Mouse (Mus musculus) gastrocnemius, postnatal 10 days (tissue): ENCODE data around the gene Cdca5. TPM values are rescaled to one million over a fixed set of nuclear protein-coding genes. Genes with fewer than 3 reads are reported as not detected.

Source experiments
- DNase-seq: peaks from one replicate; pipeline ENCODE4 v3.0.0; 2021; ENCODE audit warnings: mixed read lengths
- total RNA-seq, 2 experiments: library from RNA; stranded (reverse); gene quantifications; 2 replicates each; pipeline ENCODE4 v1.2.3; 2021

The Cdca5 gene
- total RNA-seq, 2 experiments from 2014 or later, result 3.5 to 4.1 TPM

DNA sequence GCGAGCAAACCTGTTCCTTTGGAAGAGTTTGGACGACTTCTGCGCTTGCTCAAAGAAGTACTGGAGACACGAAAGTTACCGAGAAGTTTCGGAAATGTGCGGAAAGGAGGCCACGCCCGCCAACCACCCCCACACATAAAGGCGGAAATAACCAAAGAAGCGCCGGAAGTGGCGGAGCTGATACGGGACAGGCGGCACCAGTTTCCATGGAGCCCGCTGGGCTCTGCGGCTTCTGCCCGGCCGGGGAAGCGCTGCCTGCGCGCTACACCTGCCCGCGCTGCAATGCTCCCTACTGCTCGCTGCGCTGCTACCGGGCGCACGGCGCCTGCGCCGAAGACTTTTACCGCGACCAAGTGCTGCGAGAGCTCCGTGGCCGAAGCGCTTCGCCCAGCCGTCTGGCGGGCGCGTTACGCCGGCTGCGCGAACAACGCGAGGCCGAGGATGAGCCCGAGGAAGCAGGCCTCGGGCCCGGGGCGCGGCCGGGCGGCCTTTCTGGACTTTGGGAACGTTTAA lies 23.7 kb upstream of the Cdca5 start, which contains the start of gene Znhit2:
Znhit2 (plus strand) TSS at position 172 of the 513 bp plus-strand sequence.
- peak; percentile 88 for DNase-seq

DNA sequence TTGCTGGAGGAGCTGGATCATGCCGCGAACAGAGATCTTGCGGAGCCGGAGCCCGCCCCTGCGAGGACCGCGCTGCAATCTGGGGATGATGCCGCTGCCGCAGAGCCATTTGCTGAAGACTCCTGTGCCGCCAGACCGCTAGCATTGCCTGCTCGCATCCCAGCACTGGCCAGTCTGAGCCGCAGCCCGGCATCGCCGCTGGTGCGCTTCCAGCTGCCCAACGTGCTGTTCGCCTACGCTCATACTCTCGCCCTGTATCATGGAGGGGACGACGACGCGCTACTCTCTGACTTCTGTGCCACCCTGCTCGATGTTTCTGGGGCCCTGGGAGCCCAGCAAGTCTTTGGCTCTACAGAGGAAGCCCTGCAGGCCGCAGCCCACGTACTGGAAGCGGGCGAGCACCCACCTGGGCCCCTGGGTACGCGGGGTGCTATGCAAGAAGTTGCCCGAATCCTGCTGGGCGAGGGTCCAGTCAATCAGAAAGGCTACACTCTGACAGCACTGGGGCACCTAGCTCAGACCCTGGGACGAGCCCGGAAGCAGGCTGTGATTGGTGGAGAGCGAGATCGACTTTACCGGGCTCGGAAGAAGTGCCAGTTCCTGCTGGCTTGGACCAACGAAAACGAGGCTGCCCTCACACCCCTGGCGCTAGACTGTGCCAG lies 23.0 kb upstream of the Cdca5 start:
- peak; percentile 29 for DNase-seq

DNA sequence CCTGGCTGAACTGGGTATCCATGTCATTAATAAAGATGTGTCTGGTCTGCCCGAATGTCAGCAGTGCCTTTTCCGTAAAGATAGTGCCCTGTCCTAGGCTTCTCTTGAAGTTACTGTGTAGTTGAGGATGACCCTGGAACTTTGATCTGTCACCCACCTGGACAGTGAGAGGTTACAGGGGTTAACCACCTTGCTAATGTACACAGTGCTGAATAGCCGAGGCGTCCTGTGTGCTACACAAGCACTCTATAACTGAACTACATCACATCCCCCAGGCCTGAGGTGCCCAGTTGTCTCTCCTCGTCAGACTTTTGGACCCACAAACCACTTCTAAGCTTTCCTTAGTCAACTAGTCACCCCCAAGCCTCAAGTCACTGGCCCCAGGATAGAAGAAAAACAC lies 22.4 kb upstream of the Cdca5 start:
- no peak for DNase-seq

GRCm38 (mm10) chr19:6063081-6063480 lies 21.7 kb upstream of the Cdca5 start:
- DNase-seq, result no peak

- no peak for DNase-seq
Measured at GRCm38 (mm10) chr19:6066571-6066970, 18.2 kb upstream of the Cdca5 start.

- peak; percentile 84 for DNase-seq
Measured at GRCm38 (mm10) chr19:6067011-6067723, 17.6 kb upstream of the Cdca5 start.

DNA sequence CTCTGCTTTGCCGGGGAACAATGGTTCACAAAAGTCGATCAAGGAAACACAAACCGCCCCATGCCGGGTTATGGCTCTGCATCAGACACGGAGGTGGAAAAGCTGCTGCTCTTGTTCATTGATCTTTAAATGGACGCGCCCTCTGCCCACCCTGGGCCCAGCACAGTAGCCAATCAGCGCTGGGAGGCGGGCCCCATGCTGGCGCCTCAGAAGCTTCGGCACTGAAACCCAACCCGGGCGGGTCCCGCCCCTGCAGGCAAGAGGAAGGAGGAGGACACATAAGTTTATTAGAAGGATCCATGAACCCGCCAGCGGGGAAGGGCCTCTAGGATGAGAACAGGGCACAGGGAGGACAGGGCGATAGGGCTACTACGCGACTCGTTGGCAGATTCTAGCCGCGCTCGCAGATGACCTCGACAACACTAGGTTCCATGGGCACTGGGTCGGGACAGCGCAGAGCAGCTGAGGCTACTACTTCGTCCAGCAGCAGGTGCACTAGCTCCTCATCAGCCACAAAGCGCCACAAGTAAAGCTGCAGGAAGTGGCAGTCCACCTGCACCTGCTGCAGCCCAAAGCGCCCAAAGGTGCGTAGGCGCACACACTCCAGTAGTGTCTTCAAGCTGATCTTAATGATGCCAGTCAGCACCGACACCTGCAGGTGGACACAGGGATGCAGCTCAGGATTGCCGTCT lies 16.9 kb upstream of the Cdca5 start, which contains the start of gene Tm7sf2:
Tm7sf2 (minus strand) TSS at position 650 of the 692 bp plus-strand sequence.
- DNase-seq, result peak; percentile 85

- no peak for DNase-seq
Measured at GRCm38 (mm10) chr19:6068951-6069350, 15.8 kb upstream of the Cdca5 start.

GRCm38 (mm10) chr19:6069851-6070250 lies 14.9 kb upstream of the Cdca5 start:
- no peak for DNase-seq

GRCm38 (mm10) chr19:6070571-6071250 lies 14.1 kb upstream of the Cdca5 start:
- DNase-seq, result no peak

DNA sequence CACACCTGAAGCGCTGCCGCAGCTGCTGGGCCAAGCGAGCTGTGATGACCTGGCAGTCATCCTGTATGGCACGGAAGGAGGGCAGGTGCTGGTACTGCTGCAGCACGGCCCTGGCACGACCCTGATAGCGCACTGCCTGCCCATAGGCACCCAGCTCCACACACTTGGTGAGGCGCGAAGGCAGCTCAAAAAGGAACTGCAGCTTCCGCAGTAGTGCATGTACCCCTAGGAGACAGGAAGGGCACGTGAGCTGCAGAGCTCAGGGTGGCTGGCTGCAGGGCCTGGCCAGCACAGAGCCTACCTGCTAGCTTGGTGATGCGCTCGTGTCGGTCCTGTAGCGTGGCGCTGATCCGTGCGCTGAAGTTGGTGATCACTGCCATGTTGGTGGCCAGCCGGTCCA lies 13.5 kb upstream of the Cdca5 start:
- DNase-seq, result no peak

GRCm38 (mm10) chr19:6073889-6074288 lies 10.9 kb upstream of the Cdca5 start:
- DNase-seq, result no peak

- DNase-seq, result peak; percentile 66
Measured at GRCm38 (mm10) chr19:6076564-6077393, 8.0 kb upstream of the Cdca5 start, which contains the start of gene Vps51. Gene Vps51 (minus strand): TSS chr19:6077231.

DNA sequence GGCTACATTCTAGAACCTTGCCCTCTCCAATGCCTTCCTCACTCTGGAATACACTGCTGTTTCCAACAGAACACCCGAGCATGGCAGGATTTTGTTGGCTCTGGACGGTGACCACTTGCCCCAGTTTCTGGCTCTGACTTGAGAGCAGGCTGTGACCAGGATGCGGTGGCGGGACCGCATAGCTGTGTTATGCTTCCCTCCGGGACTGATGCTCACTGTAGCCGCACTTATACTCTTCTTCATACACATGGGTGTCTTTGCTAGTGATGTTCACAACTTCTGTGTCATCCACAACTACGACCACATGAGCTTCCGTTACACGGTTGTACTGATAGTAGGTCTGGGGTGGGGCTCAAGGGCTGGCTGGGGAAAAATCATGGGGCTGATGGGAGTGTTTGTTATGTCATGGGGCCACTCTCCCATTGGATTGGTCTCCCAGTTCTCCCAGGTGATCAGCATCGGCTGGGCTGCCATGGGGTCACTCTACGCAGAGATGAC lies 4.8 kb upstream of the Cdca5 start, which contains the start of gene Tmem262:
Tmem262 (plus strand) TSS at position 51 of the 498 bp plus-strand sequence.
- no peak for DNase-seq

GRCm38 (mm10) chr19:6082156-6082555 lies 2.6 kb upstream of the Cdca5 start, which contains the start of gene Gm28374:
Gene Gm28374 (minus strand): TSS chr19:6082256.
- no peak for DNase-seq

DNA sequence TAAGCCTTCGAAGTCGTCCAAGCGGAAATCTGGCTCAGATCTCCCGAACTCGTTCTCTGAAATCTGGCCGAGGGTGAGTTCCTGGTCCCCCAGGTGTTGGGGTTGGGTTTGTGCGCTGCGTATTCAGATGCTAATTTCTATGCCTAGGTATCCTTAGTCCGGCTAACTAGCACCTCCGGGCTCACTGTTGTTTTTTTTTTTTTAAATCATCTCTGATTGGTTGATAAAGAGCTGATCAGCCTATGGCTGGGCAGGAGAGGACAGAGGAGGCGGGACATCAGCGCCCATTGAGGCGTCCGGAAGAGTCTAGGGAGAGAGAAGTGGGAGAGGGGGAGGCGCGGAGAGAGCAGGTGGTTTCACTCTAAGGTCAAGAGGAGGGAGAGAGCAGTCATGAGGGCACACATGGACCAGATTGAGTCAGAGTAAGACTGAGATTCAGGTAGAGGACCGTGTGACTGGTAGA lies 665 bp downstream of the Cdca5 start:
- no peak for DNase-seq

- no peak for DNase-seq
Measured at GRCm38 (mm10) chr19:6088841-6089240, 4.1 kb downstream of the Cdca5 start.

DNA sequence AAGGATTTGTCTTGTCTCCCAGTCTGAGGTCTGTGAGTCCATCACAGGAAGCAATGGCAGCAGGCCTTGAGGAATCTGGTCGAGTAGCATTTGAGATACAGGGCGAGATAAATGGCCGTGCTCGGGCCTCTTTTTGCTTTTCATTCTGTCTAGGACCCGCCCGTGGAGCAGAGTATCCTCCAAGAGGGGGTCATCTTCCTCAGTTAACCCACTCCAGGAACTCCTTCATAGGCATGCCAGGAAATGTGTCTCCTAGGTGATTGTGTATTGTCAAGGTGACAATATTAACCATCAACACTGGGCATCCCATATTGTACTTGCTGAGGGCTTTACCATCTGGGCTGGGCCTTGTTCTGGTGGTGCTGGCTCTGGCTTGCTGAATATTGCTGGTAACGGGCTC lies 9.3 kb downstream of the Cdca5 start, which contains the start of gene AC131692.1:
AC131692.1 (plus strand) TSS at position 301 of the 400 bp plus-strand sequence.
- DNase-seq, result no peak

DNA sequence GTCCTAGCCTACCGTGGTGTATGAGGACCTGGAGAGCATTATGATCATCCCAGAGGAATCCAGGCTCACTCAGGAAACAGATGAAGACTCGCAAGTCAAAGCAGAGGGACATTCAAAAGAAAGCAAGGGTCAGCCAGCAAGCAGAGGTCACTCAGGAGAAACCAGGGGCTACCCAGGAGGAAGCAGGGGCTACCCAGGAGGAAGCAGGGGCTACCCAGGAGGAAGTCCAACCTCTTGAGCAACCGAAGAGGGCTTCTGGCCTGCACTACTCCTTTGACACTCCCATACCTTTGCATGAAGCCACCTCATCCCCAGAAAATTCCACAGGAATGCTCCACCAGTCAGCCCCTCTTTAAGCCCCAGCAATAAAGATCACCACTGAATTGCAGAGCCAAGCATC lies 13.1 kb downstream of the Cdca5 start:
- no peak for DNase-seq

DNA sequence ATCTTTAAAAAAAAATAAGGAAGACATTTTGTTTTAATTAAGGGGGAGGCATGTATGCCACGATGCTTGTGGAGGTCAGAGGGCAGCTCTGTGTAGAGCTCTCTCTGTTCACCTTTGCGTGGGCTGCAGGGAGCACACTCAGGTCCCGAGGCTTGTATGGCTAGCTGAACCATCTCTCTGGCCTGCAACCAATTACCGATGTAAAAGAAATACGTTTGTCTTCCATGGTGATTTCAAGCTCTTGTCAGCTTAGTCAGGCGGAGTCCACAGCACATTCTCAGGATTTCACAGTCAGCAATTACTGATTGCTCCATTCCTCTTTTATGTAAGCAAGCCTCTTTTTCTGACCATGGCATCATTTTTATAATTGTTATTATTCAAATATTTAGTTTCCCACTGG lies 16.4 kb downstream of the Cdca5 start:
- no peak for DNase-seq
